Mouse (Mus musculus): ENCODE measurements around the gene Cerk.

- TF ChIP-seq POLR2A (IDR thresholded peaks at IDR 0.05; ENCODE audit: control insufficient read depth, low read depth, low read length) (no peak), CTCF (IDR thresholded peaks at IDR 0.05; ENCODE audit: control insufficient read depth, insufficient read depth, insufficient replicate concordance, low read depth, low read length) (no peak)
These were observed 39.0 kb downstream of the Cerk start for GRCm38 (mm10) chr15:86146922-86147321.
